Mouse (Mus musculus): ENCODE results near the gene Washc3. TPM values are rescaled to one million over a fixed set of nuclear protein-coding genes. Genes with fewer than 3 reads are reported as not detected.

Gene Washc3
- polyA plus RNA-seq, 1 experiment from 2014 or later, result 77.3 TPM

DNA sequence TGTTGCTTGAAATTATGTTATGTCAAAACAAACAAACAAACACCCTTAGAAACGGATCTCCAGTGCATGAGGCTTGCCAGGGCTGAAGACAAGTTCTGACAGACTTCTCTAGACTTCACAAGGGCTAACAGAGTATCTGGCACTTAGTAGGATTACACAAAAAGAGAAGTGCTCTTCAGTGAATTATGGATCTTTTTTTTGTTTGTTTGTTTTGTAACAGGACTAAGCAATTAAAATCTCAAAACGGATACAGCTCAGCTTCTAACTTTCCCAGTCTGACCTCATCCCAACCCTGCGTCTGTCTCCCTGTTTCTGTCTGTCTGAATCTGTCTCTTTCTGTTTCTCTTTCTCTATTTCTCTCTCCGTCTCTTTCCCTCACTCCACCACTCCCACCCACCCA is 352 bp upstream of the Washc3 start:
- ATAC-seq, result peak; percentile 66
- no peaks in the 10 kb centered on the region; the same call in 1 of the 2 replicates for H3K4me1 ChIP-seq (replicated peaks; ENCODE audit: control insufficient read depth, insufficient read depth, low read length)
- peaks cover 8% of the 10 kb centered on the region; the same call in 1 of the 2 replicates for H3K36me3 ChIP-seq (ENCODE audit: control insufficient read depth, insufficient read depth)
- H3K9ac ChIP-seq (ENCODE audit: low read depth, low read length), result peak overlapping the region; percentile 75; the same call in 1 of the 2 replicates
- no peak for TF ChIP-seq CTCF (IDR thresholded peaks at IDR 0.05; ENCODE audit: low read depth)
- H3K4me3 ChIP-seq (ENCODE audit: low read depth, low read length), result peak overlapping the region; percentile 64
- H3K4me2 ChIP-seq (replicated peaks; ENCODE audit: low read depth), result peak overlapping the region; percentile 72
- H3K9me3 ChIP-seq (ENCODE audit: control insufficient read depth), result no peaks in the 10 kb centered on the region
- H3K27ac ChIP-seq (ENCODE audit: low read depth, low read length), result no peak overlapping the region
- H3K27me3 ChIP-seq (replicated peaks; ENCODE audit: control insufficient read depth, insufficient read depth, low read length), result no peaks in the 10 kb centered on the region
- WGBS, result 6% methylated on average over 4 of the region's 4 CpGs

DNA sequence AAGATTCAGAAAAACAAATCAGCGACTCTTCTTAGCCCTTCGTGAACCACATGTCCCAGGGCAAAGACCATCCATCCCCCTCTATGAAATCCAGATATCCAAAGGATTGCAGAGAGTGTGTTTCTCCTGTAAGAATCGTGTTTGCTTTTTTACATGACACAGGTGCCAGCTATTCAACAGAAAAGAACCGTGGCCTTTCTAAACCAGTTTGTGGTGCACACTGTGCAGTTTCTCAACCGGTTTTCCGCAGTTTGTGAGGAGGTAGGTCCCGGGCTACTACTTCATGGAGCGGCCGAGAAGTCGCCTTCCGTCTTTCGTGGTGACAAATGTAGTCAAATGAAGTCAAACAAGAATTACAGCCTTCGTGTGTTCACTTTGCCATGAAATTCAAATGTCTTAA is 757 bp downstream of the Washc3 start:
- Histone ChIP-seq H3K4me1 (replicated peaks; ENCODE audit: control insufficient read depth, insufficient read depth, low read length) (no peaks in the 10 kb centered on the region; the same call in 1 of the 2 replicates), H3K4me3 (ENCODE audit: low read depth, low read length) (peak overlapping the region; percentile 64), H3K4me2 (replicated peaks; ENCODE audit: low read depth) (peak overlapping the region; percentile 72), H3K36me3 (ENCODE audit: control insufficient read depth, insufficient read depth) (peaks cover 8% of the 10 kb centered on the region; the same call in 1 of the 2 replicates), H3K9me3 (ENCODE audit: control insufficient read depth) (no peaks in the 10 kb centered on the region), H3K9ac (ENCODE audit: low read depth, low read length) (0 out of 2 replicates have a peak overlapping the region, but pooled peaks have one; percentile 75), H3K27me3 (replicated peaks; ENCODE audit: control insufficient read depth, insufficient read depth, low read length) (no peaks in the 10 kb centered on the region), H3K27ac (ENCODE audit: low read depth, low read length) (0 out of 2 replicates have a peak overlapping the region, but pooled peaks have one; percentile 65)
- 68% methylated on average over 13 of the region's 13 CpGs for WGBS
- no peak for TF ChIP-seq CTCF (IDR thresholded peaks at IDR 0.05; ENCODE audit: low read depth)
- no peak for ATAC-seq

DNA sequence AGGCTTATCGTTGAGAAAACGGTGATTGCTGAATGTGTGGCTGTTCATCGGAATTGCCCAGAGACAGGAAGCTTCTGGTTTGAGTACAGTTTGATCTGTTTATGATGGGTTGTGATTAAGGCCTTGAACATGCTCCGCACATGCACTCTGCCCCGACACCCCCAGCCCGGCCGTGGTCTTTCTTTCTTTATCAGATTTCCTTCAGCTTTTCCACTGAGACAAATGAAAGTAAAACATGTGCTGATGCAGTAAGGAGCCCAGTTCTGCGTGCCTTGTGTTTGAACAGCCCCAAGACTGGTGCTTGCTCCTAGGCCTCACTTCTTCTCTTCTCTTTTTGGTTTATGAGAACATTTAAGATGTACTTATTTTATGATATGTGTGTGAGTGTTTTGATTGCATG is 1.7 kb downstream of the Washc3 start:
- H3K9me3 ChIP-seq (ENCODE audit: control insufficient read depth), result no peaks in the 10 kb centered on the region
- no peaks in the 10 kb centered on the region for H3K27me3 ChIP-seq (replicated peaks; ENCODE audit: control insufficient read depth, insufficient read depth, low read length)
- no peak for TF ChIP-seq CTCF (IDR thresholded peaks at IDR 0.05; ENCODE audit: low read depth)
- no peak overlapping the region for H3K27ac ChIP-seq (ENCODE audit: low read depth, low read length)
- peaks cover 8% of the 10 kb centered on the region; the same call in 1 of the 2 replicates for H3K36me3 ChIP-seq (ENCODE audit: control insufficient read depth, insufficient read depth)
- H3K4me2 ChIP-seq (replicated peaks; ENCODE audit: low read depth), result no peak overlapping the region
- no peak overlapping the region for H3K9ac ChIP-seq (ENCODE audit: low read depth, low read length)
- no peak for ATAC-seq
- no peaks in the 10 kb centered on the region; the same call in 1 of the 2 replicates for H3K4me1 ChIP-seq (replicated peaks; ENCODE audit: control insufficient read depth, insufficient read depth, low read length)
- no peak overlapping the region for H3K4me3 ChIP-seq (ENCODE audit: low read depth, low read length)
- 88% methylated on average over 8 of the region's 8 CpGs for WGBS

DNA sequence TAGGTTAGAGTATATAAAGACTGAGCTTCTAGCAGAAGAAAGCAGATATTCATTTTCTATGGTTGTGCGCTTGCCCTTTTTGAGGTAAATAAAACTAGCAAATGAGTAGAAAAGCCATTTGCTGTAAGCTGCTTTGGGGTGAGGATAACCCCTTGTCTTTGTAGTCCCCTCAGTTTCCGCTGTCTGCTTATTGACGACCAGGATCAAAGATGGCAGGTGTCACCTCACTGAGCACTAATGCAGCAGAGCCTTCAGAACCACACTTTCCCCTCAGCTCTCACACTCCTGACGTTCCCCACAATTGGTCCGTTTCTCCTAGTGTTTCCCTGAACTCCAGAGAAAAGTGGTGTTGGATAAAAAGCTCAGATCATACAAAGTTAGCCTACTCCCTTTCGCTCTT is 2.3 kb downstream of the Washc3 start:
- H3K36me3 ChIP-seq (ENCODE audit: control insufficient read depth, insufficient read depth), result peaks cover 8% of the 10 kb centered on the region; the same call in 1 of the 2 replicates
- H3K4me1 ChIP-seq (replicated peaks; ENCODE audit: control insufficient read depth, insufficient read depth, low read length), result no peaks in the 10 kb centered on the region; the same call in 1 of the 2 replicates
- no peak overlapping the region for H3K9ac ChIP-seq (ENCODE audit: low read depth, low read length)
- TF ChIP-seq CTCF (IDR thresholded peaks at IDR 0.05; ENCODE audit: low read depth), result no peak
- H3K4me3 ChIP-seq (ENCODE audit: low read depth, low read length), result no peak overlapping the region
- ATAC-seq, result no peak
- H3K27me3 ChIP-seq (replicated peaks; ENCODE audit: control insufficient read depth, insufficient read depth, low read length), result no peaks in the 10 kb centered on the region
- H3K9me3 ChIP-seq (ENCODE audit: control insufficient read depth), result no peaks in the 10 kb centered on the region
- H3K27ac ChIP-seq (ENCODE audit: low read depth, low read length), result no peak overlapping the region
- H3K4me2 ChIP-seq (replicated peaks; ENCODE audit: low read depth), result no peak overlapping the region
- WGBS, result 99% methylated on average over 6 of the region's 6 CpGs

DNA sequence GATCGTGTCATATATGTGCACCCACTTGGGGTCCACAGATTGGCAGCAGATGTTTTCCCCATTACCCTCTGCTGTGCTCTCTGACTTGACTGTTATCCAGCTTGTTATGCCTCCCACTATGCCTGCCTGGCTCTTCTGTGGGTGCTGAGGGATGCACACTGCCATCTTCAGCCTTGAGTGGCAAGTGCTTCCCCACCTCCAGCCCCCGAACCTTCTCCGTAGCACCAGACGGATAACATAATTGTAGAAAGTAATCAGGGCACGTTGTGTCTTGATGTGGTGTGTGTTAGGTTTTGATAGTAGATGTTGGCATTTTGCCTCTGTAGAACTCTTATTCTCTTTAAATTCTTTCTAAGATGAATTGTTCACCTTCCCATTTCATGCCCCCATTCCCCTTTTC is 11.8 kb downstream of the Washc3 start:
- TF ChIP-seq CTCF (IDR thresholded peaks at IDR 0.05; ENCODE audit: low read depth), result no peak
- 88% methylated on average over 5 of the region's 5 CpGs for WGBS

DNA sequence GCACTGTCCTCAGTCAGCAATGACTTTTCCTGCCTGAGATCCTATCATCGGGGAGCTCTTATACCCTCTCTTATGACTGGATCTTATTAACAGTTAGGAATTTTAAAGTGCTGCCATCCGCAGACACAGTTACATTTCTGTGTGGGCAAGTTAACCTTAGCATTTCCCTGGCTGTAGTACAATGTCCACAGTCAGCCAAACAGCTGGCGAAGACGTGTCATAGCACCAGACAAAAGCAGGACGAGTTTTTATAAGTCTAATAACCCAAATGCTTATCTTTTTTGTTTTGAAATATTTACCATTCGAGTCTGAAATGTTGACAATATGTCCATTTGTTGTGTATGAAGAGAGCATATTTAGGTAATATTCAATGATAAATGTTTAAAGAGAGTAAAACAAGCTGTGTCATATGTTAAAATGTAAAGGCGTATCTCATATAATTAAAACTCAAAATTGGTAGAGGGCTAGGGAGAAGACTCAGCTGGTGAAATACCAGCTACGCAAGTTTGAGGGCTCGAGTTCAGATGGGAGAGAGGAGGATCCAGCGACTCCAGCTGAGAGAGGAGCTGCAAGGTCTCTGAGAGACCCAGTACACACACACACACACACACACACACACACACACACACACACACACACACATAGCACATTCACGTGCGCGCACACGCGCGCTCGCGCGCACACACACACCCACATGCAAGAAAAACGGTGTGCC is 14.1 kb downstream of the Washc3 start:
- ATAC-seq, result no peak
- no peak for TF ChIP-seq CTCF (IDR thresholded peaks at IDR 0.05; ENCODE audit: low read depth)
- no peaks in the 10 kb centered on the region for H3K9me3 ChIP-seq (ENCODE audit: control insufficient read depth)
- peaks cover 22% of the 10 kb centered on the region for H3K36me3 ChIP-seq (ENCODE audit: control insufficient read depth, insufficient read depth)
- H3K27ac ChIP-seq (ENCODE audit: low read depth, low read length), result no peak overlapping the region
- no peak overlapping the region for H3K4me2 ChIP-seq (replicated peaks; ENCODE audit: low read depth)
- no peak overlapping the region for H3K4me3 ChIP-seq (ENCODE audit: low read depth, low read length)
- H3K4me1 ChIP-seq (replicated peaks; ENCODE audit: control insufficient read depth, insufficient read depth, low read length), result no peaks in the 10 kb centered on the region
- no peaks in the 10 kb centered on the region for H3K27me3 ChIP-seq (replicated peaks; ENCODE audit: control insufficient read depth, insufficient read depth, low read length)
- WGBS, result 85% methylated on average over 20 of the region's 20 CpGs
- H3K9ac ChIP-seq (ENCODE audit: low read depth, low read length), result no peak overlapping the region

More for the DNA sequence above, 11.8 kb downstream of the Washc3 start:
- Histone ChIP-seq H3K9me3 (ENCODE audit: control insufficient read depth) (no peaks in the 10 kb centered on the region), H3K4me3 (ENCODE audit: low read depth, low read length) (no peak overlapping the region), H3K27ac (ENCODE audit: low read depth, low read length) (no peak overlapping the region), H3K9ac (ENCODE audit: low read depth, low read length) (no peak overlapping the region), H3K27me3 (replicated peaks; ENCODE audit: control insufficient read depth, insufficient read depth, low read length) (no peaks in the 10 kb centered on the region), H3K4me2 (replicated peaks; ENCODE audit: low read depth) (no peak overlapping the region), H3K36me3 (ENCODE audit: control insufficient read depth, insufficient read depth) (peaks cover 13% of the 10 kb centered on the region), H3K4me1 (replicated peaks; ENCODE audit: control insufficient read depth, insufficient read depth, low read length) (no peaks in the 10 kb centered on the region)
- no peak for ATAC-seq

Measured in intestine, postnatal 0 days (tissue).